Mouse (Mus musculus) fibroblast of lung, adult 2 months (primary cell): Measurements from ENCODE around the gene Gpr19.

ENCODE experiments used
- DNase-seq: peaks from one replicate; pipeline ENCODE4 v3.0.0-alpha.2; 2011; ENCODE audit warnings: low read depth

The Gpr19 gene

DNA sequence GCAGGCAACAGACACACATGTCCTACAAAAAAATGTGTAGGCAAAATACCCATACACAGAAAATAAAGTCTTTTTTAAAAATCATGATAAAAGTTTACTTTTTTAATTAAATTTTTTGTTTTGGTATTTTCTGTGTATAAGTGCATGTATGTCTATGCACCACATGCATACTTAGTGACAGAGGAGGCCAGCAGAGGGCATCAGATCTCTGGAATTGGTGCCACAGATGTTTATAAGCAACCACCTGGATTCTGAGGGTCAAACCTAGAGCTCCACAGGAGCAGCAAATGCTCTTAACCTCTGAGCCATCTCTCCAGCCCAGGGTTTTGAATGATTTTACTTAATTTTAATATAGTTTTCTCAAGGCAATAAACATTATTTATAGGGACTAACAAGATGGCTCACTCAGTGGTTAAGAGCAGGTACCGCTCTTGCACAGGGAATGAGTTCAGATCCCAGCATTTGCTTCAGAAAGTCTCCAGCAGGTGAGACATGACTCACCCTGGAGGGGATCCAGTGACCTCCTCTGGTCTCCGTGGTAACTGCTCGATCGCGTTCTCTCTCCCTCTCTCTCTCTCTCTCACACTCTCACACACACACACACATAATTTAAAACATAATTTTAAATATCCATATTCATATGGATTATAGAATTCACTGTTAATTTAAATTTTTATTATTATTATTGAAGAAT is 50.0 kb downstream of the Gpr19 start:
- DNase-seq, result no peak

DNA sequence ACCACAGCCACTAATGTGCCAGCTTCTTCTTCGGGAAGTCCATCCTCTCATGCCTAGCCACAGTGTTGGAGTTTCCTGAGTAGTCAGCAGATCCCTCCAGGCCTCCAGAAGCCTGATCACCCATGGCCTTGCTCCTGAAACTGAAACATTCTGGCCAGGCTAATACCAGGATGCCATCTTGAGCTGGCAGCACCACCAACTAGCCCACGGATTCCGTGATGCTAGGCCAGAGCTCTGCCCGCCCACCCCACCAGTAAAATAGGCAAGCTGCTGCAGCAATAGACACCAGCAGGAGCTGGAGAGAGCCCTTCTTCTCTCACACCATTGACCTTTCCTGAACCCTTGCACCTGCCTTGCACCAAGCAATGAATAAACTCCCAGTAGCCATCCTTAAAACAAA is 50.8 kb downstream of the Gpr19 start:
- DNase-seq, result no peak

DNA sequence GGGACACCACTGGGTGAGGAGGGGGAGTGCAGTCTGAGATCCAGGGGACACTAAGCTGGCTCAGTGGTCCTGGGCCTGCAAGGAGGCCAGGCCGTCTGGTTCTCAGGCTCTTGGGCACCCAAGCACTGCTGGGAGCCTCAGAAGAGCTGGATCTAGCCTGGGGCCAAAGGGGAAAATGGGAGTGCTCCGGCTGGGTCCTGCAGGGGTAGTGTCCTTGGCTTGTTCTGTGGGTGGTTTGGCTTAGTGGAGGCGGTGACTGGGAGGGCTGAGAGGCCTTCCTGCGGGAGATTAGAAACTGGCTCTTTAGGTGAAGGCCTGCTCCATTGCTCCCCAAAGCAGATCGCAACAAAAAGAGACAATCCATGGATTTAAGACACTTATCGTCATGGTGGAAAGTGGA is 52.1 kb downstream of the Gpr19 start:
- no peak for DNase-seq

DNA sequence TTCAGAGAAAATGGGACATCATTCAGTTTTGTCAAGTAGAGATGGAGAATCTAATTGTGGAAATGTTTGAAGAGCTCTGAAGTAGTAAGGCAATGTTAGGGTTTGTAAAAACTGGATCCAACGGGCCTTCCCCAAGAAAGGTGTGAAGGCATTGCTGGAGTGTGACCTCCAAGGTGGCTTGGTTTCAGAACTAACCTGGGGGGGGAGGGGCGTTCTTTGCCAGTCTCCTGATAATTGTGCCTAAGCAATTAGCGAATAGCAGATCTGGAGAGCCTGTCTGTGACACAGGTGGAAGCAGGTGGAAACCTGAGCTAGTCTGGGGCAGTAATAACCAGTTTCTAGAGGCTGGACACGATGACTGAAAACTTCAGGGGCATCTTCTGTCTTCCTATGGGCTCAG is 52.7 kb downstream of the Gpr19 start:
- no peak for DNase-seq

DNA sequence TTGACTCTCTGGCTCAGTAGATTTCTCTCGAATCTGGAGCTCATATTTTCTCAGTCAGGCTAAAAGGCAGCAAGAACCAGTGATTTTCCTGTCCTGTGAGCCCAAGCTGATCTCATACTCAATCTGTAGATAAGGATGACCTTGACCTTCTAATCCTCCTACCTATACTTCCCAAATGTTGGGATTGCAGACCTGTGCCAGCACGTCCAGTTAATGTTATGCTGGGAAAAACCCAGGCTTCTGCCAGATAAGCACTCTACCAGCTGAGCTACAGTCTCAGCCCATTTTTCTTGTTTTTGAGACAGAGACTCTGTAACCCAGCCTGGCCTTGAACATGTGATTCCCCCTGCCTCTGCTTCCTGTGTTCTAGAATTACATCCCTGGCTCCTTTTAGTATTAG is 58.0 kb downstream of the Gpr19 start:
- no peak for DNase-seq

DNA sequence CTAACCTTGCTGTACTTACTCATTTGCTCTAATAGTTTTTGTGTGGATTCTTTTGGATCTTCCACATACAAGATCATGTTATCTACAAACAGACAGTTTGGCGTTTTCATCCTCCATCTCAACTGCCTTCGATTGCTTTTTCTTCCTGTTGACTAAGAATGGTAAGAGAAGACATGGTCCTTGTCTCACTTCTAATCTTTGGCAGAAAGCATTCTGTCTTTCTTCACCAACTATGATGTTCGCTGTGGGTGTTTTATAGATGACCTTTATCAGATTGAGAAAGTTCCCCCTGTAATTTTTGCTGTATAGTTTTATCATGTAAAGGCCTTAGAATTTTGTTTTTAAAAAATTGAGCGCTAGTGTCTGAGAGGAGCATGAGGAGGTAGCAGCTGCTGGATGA is 60.3 kb downstream of the Gpr19 start:
- DNase-seq, result no peak

DNA sequence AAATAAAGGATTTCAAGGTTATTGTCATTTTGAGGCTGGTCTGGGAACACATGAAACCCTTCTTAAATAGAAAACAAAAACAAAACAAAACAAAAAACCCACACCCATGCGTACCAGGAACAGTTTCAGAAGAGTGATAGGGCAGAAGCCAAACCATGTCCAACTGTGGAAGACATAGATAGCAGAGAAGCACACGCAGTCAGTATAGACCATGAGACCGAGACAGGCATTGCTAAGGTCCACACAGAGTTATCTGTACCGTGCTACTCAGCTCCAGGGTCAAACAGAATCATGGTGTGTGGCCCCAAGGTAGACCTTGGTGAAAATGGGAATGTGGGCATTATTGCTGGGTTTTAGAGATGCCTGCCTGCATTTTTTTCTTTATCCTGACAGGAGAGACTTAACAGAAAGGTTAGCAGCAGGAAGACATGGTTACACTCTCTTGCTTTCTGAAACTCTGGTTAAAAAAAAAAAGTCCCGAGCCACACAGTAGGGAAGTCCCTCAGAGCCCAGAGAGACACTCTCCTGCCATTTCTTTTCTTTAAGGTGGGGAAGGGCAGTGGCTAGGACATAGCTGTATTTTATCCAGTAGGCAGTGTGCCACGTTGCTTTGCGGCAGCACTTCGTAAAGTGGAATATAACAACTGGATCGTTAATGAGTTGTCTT is 63.7 kb downstream of the Gpr19 start:
- DNase-seq, result no peak

DNA sequence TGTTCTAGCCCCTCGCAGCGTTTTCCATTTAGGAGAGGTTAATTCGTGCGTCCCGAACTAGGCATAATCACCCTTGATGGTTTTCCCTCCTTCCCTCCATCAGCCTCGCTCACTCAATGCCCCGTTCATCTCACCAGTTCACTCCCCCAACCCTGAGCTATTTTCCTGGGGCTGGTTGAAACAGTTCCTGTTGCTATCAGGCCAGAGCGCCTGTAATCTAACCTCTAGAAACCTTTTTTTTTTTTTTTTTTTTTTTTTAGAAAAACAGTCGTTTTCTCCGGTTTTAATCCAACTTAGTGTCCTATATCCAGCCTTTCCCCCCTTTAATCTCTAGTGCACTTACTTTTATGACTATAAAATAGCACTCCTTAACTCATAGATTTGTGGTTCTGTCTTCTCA is 67.6 kb downstream of the Gpr19 start:
- DNase-seq, result no peak

DNA sequence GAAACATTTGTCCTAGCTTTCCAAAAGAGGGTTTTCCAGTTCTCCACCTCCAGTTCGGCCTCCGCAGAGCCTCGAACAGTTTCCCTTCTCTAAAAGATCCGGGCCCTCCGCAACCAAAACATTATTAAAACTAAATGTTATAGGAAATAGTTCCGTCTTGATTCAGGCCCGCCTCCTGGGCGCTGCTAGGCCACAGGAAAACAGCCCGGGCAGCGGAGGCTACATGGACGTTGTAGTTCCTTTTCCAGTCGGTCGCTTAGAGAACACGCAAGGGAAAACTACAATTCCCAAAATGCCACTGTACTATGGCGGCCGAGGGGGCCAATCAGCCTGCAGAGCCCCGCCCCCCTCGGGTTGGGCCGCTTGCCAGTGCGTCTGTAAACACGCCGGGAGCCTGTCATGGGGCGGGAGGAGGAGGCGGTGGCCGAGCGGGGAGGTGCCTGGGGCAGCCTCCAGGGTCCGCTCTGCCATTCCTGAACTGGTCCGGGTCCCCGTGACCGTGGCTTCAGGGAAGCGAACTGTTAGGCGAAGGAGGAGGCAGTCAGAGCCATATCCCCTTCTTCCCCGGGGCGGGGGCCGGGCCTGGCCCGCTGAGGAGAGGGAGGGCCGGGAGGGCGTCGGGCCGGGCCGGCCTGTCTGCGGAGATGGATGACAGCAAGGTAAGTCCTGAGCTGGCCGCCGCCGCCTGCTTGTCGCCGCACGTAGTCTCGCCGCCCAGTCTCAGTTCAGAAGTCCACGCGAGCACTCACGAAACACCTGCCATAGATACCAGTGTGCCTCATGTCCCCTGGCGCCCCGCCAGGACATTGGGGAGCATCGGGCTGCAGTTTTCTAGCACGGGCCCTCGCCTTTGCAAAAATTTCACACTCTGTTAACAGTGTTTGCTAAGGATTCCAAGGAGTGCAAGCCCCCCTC is 68.3 kb downstream of the Gpr19 start, which contains the start of gene Crebl2:
Crebl2 (plus strand) TSS at position 369 of the 915 bp plus-strand sequence.
- peak; percentile 97 for DNase-seq

DNA sequence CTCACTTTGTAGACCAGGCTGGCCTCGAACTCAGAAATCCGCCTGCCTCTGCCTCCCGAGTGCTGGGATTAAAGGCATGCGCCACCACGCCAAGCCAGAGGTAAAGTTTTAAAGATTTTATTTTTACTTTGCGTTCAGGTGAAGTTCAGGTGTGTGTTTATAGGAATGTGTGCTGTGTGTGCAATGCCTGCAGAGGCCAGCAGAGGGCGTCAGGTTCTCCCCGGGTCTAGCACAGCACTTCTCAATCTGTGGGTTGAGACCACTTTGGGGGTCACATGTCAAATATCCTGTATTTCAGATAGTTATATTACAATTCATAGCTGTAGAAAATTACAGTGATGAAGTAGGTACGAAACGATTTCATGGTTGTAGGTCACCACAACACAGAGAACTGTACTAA is 75.5 kb downstream of the Gpr19 start:
- DNase-seq, result no peak

DNA sequence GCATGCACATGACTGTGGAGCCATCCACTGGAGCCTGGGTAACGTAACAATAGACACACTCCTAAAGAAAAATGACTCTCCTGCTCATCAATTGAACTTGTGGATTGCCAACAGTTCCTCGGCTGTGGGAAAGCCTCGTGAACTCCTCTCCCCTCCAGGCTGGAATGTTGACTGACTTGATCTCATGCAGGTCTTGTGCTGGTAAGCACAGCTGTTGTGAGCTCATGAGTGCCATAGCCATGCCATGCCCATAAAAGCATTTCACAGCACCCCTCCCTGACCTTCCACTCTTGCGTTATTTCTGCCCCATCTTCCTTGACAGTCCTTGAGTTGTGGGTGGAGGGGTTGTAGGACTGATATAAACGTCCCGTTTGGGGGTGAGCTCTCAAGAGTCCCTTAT is 78.0 kb downstream of the Gpr19 start:
- no peak for DNase-seq

DNA sequence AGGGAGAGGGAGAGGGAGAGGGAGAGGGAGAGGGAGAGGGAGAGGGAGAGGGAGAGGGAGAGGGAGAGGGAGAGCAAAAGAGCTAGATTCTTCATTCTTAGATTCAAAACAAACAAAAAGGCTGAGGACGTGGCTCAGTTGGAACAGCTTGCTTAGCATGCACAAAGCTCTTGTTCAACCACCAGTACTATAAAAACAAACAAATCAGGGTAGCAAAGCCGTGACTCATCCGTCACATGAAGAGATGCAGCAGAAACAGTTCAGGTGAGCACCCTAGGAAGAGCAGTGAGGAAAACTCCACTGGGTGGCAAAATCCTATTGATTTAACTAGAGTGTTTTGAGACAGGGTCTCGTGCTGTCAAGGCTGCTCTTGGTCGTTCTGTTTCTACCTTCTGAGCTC is 78.6 kb downstream of the Gpr19 start:
- no peak for DNase-seq
